In genomic region chr16:78435707-78436106, GRCm38 (mm10) we compare ENCODE assay signal across 17 mouse cellular contexts.
"Had no signal": no experiment of that assay in that cellular context is flagged by ENCODE, and none has a peak within 500 bp of the region (broad histone marks: within the 10 kb centered on the region; RNA-seq: fewer than 3 reads in every experiment).

No protein-coding gene starts in this region.

- H3K4me1 ChIP-seq: neural tube, embryonic 12.5 days; neural tube, embryonic 13.5 days; neural tube, embryonic 15.5 days; stomach, embryonic 15.5 days had no signal

- H3K9ac ChIP-seq: neural tube, embryonic 12.5 days; neural tube, embryonic 13.5 days; neural tube, embryonic 15.5 days; stomach, embryonic 15.5 days had no signal

- H3K4me3 ChIP-seq: neural tube, embryonic 12.5 days; neural tube, embryonic 13.5 days; neural tube, embryonic 15.5 days; stomach, embryonic 15.5 days had no signal

- DNase-seq: retina, postnatal 1 day; right cerebral cortex, adult 18-20 months; right cerebral cortex, postnatal 14 days; right cerebral cortex, postnatal 25 days; right cerebral cortex, postnatal 4 days; spleen, adult 18-20 months; thymus, adult 18-20 months; thymus, adult 2 months; thymus, postnatal 14 days; thymus, postnatal 25 days; thymus, postnatal 36 days; thymus, postnatal 4 days had no signal

- H3K4me2 ChIP-seq: neural tube, embryonic 12.5 days; neural tube, embryonic 13.5 days; neural tube, embryonic 15.5 days; stomach, embryonic 15.5 days had no signal

- H3K36me3 ChIP-seq: neural tube, embryonic 12.5 days; neural tube, embryonic 13.5 days; neural tube, embryonic 15.5 days; stomach, embryonic 15.5 days had no signal

- H3K9me3 ChIP-seq: neural tube, embryonic 12.5 days; neural tube, embryonic 13.5 days; neural tube, embryonic 15.5 days; stomach, embryonic 15.5 days had no signal

- H3K27ac ChIP-seq: neural tube, embryonic 12.5 days; neural tube, embryonic 13.5 days; neural tube, embryonic 15.5 days; stomach, embryonic 15.5 days; stomach, postnatal 0 days had no signal

- H3K27me3 ChIP-seq: neural tube, embryonic 12.5 days; neural tube, embryonic 13.5 days; neural tube, embryonic 15.5 days; stomach, embryonic 15.5 days had no signal
